Comparison of ENCODE assay signal across 8 mouse cellular contexts in the genomic region with DNA sequence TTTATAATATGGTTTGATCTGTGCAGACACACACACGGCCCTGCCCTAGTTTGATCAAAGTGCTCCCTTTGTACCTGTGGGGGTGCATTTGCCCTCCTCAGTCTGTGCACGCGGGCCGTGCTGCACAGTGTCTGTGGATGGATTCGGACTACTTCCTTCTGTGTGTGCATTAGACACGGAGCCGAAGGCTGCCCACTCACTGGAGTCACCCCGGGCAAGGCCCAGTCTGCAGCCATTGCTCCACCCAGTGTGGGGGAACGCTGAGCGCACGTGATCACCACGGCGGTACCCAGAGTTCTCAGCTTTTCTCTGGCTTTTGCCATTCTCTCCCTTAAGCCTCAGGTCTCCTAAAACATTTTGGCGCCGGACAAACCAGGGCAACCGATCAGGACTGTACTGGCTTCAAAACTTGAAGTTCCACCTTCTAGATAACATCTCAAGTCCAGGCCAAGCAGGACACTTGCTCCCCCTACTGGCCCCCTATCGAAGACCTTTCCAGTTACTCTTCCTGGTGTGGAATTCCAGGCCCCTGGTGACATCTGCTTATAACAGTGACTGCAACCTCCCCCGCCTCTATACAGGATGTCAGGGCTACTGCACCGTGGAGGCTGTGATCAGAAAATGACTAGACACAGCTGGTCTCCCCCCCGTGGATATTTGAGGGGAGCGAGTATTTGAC. TPM values are rescaled to one million over a fixed set of nuclear protein-coding genes. Genes with fewer than 3 reads are reported as not detected.
DNase-seq lines count a peak whose midpoint lies in the region; ATAC-seq and TF ChIP-seq lines count a peak whose summit lies in the region.

No protein-coding gene starts in this region.

- no peak overlapping the region for H3K4me2 ChIP-seq in forebrain, embryonic 15.5 days (replicated peaks)
- H3K4me2 ChIP-seq in heart, postnatal 0 days (ENCODE audit: low read depth, low read length), result no peak overlapping the region

- no peak for ATAC-seq in forebrain, embryonic 15.5 days (replicated peaks)
- ATAC-seq in heart, postnatal 0 days (ENCODE audit: insufficient read depth, low read depth), result peak; percentile 44

- H3K4me3 ChIP-seq in forebrain, embryonic 10.5 days, result no peak overlapping the region
- no peak overlapping the region for H3K4me3 ChIP-seq in forebrain, embryonic 15.5 days
- H3K4me3 ChIP-seq in heart, postnatal 0 days (ENCODE audit: low read depth, low read length), result no peak overlapping the region

- no peak for TF ChIP-seq EP300 in heart, postnatal 0 days (IDR thresholded peaks at IDR 0.05; ENCODE audit: low read depth)

- no peak overlapping the region for H3K27ac ChIP-seq in forebrain, embryonic 10.5 days
- no peak overlapping the region for H3K27ac ChIP-seq in forebrain, embryonic 15.5 days (replicated peaks)
- H3K27ac ChIP-seq in heart, postnatal 0 days (ENCODE audit: low read depth), result no peak overlapping the region

- no peaks in the 10 kb centered on the region for H3K9me3 ChIP-seq in forebrain, embryonic 10.5 days
- no peaks in the 10 kb centered on the region for H3K9me3 ChIP-seq in forebrain, embryonic 15.5 days
- H3K9me3 ChIP-seq in heart, postnatal 0 days (replicated peaks; ENCODE audit: control insufficient read depth, low read length), result no peaks in the 10 kb centered on the region

- 76% methylated on average over 21 of the region's 21 CpGs for WGBS in forebrain, embryonic 10.5 days
- WGBS in forebrain, embryonic 15.5 days, result 80% methylated on average over 21 of the region's 21 CpGs
- 63% methylated on average over 21 of the region's 21 CpGs for WGBS in heart, postnatal 0 days

- H3K36me3 ChIP-seq in forebrain, embryonic 10.5 days (replicated peaks), result no peaks in the 10 kb centered on the region
- H3K36me3 ChIP-seq in forebrain, embryonic 15.5 days, result no peaks in the 10 kb centered on the region
- no peaks in the 10 kb centered on the region for H3K36me3 ChIP-seq in heart, postnatal 0 days (replicated peaks; ENCODE audit: control insufficient read depth, insufficient read depth, low read length)

- peaks cover 12% of the 10 kb centered on the region; the same call in 1 of the 2 replicates for H3K4me1 ChIP-seq in forebrain, embryonic 10.5 days
- no peaks in the 10 kb centered on the region for H3K4me1 ChIP-seq in forebrain, embryonic 15.5 days
- H3K4me1 ChIP-seq in heart, postnatal 0 days (ENCODE audit: control insufficient read depth, insufficient read depth), result no peaks in the 10 kb centered on the region

- no peak overlapping the region for H3K9ac ChIP-seq in forebrain, embryonic 15.5 days (replicated peaks)
- H3K9ac ChIP-seq in heart, postnatal 0 days (replicated peaks; ENCODE audit: low read depth, low read length), result no peak overlapping the region

- TF ChIP-seq CTCF in heart, postnatal 0 days (IDR thresholded peaks at IDR 0.05; ENCODE audit: low read depth), result peak; percentile 60

- peak; percentile 38 for DNase-seq in forebrain, embryonic 10.5 days (ENCODE audit: extremely low spot score, low spot score)
- DNase-seq in adipocyte (ENCODE audit: low spot score), result peak; percentile 31
- peak; percentile 55 for DNase-seq in embryo, embryonic 9.5 days (ENCODE audit: extremely low spot score)
- DNase-seq in heart, postnatal 0 days (ENCODE audit: low spot score), result peak; percentile 67
- DNase-seq in kidney, postnatal 14 days, result peak; percentile 80
- DNase-seq in lung, postnatal 10 days, result peak; percentile 83
- DNase-seq in testis, postnatal 10 days (ENCODE audit: low spot score), result peak; percentile 70

- no peaks in the 10 kb centered on the region for H3K27me3 ChIP-seq in forebrain, embryonic 10.5 days (ENCODE audit: poor library complexity, severe bottlenecking)
- no peaks in the 10 kb centered on the region for H3K27me3 ChIP-seq in forebrain, embryonic 15.5 days
- H3K27me3 ChIP-seq in heart, postnatal 0 days (ENCODE audit: control insufficient read depth, insufficient read depth, low read length), result no peaks in the 10 kb centered on the region

RNA-seq across cellular contexts. Expression of a gene that starts 13.4 kb away (rescaled TPM):
- 0.67 TPM in 1 of 2 replicates, not detected in the other for polyA plus RNA-seq in forebrain, embryonic 10.5 days (2016; fragmentation: Nextera tagmentation; extraction: Ambion mirVana)
- polyA plus RNA-seq in forebrain, embryonic 15.5 days (2015; fragmentation: Nextera tagmentation; extraction: Ambion mirVana), result 0.36 and 0.95 TPM in 2 replicates
- total RNA-seq in heart, postnatal 0 days (2014; rRNA removed; ENCODE audit: low replicate concordance), result 3.2 and 16.5 TPM in 2 replicates
- polyA plus RNA-seq in heart, postnatal 0 days (2015; fragmentation: Nextera tagmentation; extraction: Ambion mirVana), result 8.7 and 9.4 TPM in 2 replicates

Comparison
In these comparisons a context has a peak if more than half of its experiments do, and no peak if none do; other contexts are left out.
1. DNase-seq: peak in every context shown above with its lines; median percentile 83 in lung, postnatal 10 days; 80 in kidney, postnatal 14 days; 70 in testis, postnatal 10 days; 67 in heart, postnatal 0 days; 55 in embryo, embryonic 9.5 days; 38 in forebrain, embryonic 10.5 days; 31 in adipocyte.